Mouse (Mus musculus) small intestine, adult 2 months (tissue): ENCODE results near the gene Tesk2.

ENCODE experiments used
- CTCF ChIP-seq: fragments of 200-500 bp; IDR thresholded peaks from 2 replicates; pipeline ENCODE4 v1.5.1; 2012; ENCODE audit warnings: low read depth, mild to moderate bottlenecking, control low read depth, inconsistent platforms, low read length, moderate library complexity, mixed read lengths; ENCODE audit not compliant: insufficient replicate concordance, insufficient read length; ENCODE audit errors: extremely low read depth
- POLR2A ChIP-seq: fragments of 200-500 bp; IDR thresholded peaks from 2 replicates; pipeline ENCODE4 v1.6.1; 2012; ENCODE audit warnings: low read depth, mild to moderate bottlenecking, control low read depth, inconsistent platforms, low read length, moderate library complexity

GRCm38 (mm10) chr4:116838999-116839398, 118.3 kb downstream of the Tesk2 start:
- TF ChIP-seq CTCF (no peak), POLR2A (no peak)
